ENCODE assay signal across 13 mouse cellular contexts in genomic region chr11:98047745-98048144, GRCm38 (mm10). TPM values are rescaled to one million over a fixed set of nuclear protein-coding genes. Genes with fewer than 3 reads are reported as not detected.
DNase-seq lines count a peak whose midpoint lies in the region; ATAC-seq lines count a peak whose summit lies in the region.
"Had no signal": no experiment of that assay in that cellular context is flagged by ENCODE, and none has a peak within 500 bp of the region (broad histone marks: within the 10 kb centered on the region; RNA-seq: fewer than 3 reads in every experiment).

No protein-coding gene starts in this region.

- WGBS in limb, embryonic 13.5 days: 73% methylated on average over 4 of the region's 4 CpGs
- WGBS in limb, embryonic 10.5 days: 85% methylated on average over 4 of the region's 4 CpGs
- WGBS in forebrain, embryonic 16.5 days: 51% methylated on average over 4 of the region's 4 CpGs

- H3K9ac ChIP-seq in limb, embryonic 13.5 days: peak overlapping the region; percentile 0; the same call in 1 of the 2 replicates
- no peak overlapping the region for H3K9ac ChIP-seq in forebrain, embryonic 16.5 days (replicated peaks; ENCODE audit: low read depth, low read length)
- H3K9ac ChIP-seq: liver, embryonic 13.5 days; neural tube, embryonic 13.5 days had no signal

- H3K36me3 ChIP-seq in limb, embryonic 13.5 days: no peaks in the 10 kb centered on the region
- no peaks in the 10 kb centered on the region for H3K36me3 ChIP-seq in limb, embryonic 10.5 days
- no peaks in the 10 kb centered on the region for H3K36me3 ChIP-seq in forebrain, embryonic 16.5 days (ENCODE audit: control insufficient read depth, insufficient read depth)
- H3K36me3 ChIP-seq: liver, embryonic 13.5 days; neural tube, embryonic 13.5 days had no signal

- H3K4me3 ChIP-seq in limb, embryonic 13.5 days: no peak overlapping the region
- no peak overlapping the region for H3K4me3 ChIP-seq in limb, embryonic 10.5 days
- no peak overlapping the region for H3K4me3 ChIP-seq in forebrain, embryonic 16.5 days (replicated peaks; ENCODE audit: low read length)
- H3K4me3 ChIP-seq: liver, embryonic 13.5 days; neural tube, embryonic 13.5 days had no signal

- H3K4me2 ChIP-seq in limb, embryonic 13.5 days (replicated peaks): no peak overlapping the region
- no peak overlapping the region for H3K4me2 ChIP-seq in forebrain, embryonic 16.5 days (ENCODE audit: low read length)
- H3K4me2 ChIP-seq: liver, embryonic 13.5 days; neural tube, embryonic 13.5 days had no signal

- H3K27me3 ChIP-seq in limb, embryonic 13.5 days: peaks cover 54% of the 10 kb centered on the region
- peaks cover 62% of the 10 kb centered on the region for H3K27me3 ChIP-seq in limb, embryonic 10.5 days (ENCODE audit: low read depth, poor library complexity, severe bottlenecking)
- H3K27me3 ChIP-seq in forebrain, embryonic 16.5 days (replicated peaks; ENCODE audit: control insufficient read depth, insufficient read depth, low read length): peaks cover 26% of the 10 kb centered on the region

- peak; percentile 71 for DNase-seq in gastrocnemius, postnatal 14 days
- DNase-seq in gastrocnemius, adult 18-20 months (ENCODE audit: low spot score): no peak
- DNase-seq in limb, embryonic 10.5 days (ENCODE audit: low spot score): no peak
- peak; percentile 92 for DNase-seq in cerebellum, adult 11-12 months
- no peak for DNase-seq in lung, postnatal 36 days
- DNase-seq in kidney, postnatal 4 days: no peak
- DNase-seq: liver, embryonic 13.5 days had no signal

- intact Hi-C loops in gastrocnemius, postnatal 14 days (cut with DNase I; ENCODE audit: low total_unique reads): no loop called here

- H3K9me3 ChIP-seq in limb, embryonic 13.5 days: 0 out of 2 replicates have a peak, but pooled peaks cover 3% of the 10 kb centered on the region
- H3K9me3 ChIP-seq in limb, embryonic 10.5 days (replicated peaks): no peaks in the 10 kb centered on the region
- no peaks in the 10 kb centered on the region for H3K9me3 ChIP-seq in forebrain, embryonic 16.5 days (ENCODE audit: control insufficient read depth, low read length)
- H3K9me3 ChIP-seq: liver, embryonic 13.5 days; neural tube, embryonic 13.5 days had no signal

- peaks cover 15% of the 10 kb centered on the region for H3K4me1 ChIP-seq in limb, embryonic 13.5 days
- peaks cover 30% of the 10 kb centered on the region for H3K4me1 ChIP-seq in limb, embryonic 10.5 days
- peaks cover 26% of the 10 kb centered on the region for H3K4me1 ChIP-seq in forebrain, embryonic 16.5 days (replicated peaks; ENCODE audit: control insufficient read depth, insufficient read depth, low read length)

- no peak overlapping the region for H3K27ac ChIP-seq in limb, embryonic 13.5 days
- no peak overlapping the region; the same call in 1 of the 2 replicates for H3K27ac ChIP-seq in limb, embryonic 10.5 days
- peak overlapping the region; percentile 8; the same call in 1 of the 2 replicates for H3K27ac ChIP-seq in forebrain, embryonic 16.5 days (ENCODE audit: low read length)
- H3K27ac ChIP-seq: liver, embryonic 13.5 days; neural tube, embryonic 13.5 days had no signal

- no peak for ATAC-seq in limb, embryonic 13.5 days (ENCODE audit: low FRiP score, low read depth)
- ATAC-seq in forebrain, embryonic 16.5 days: peak; percentile 79
- ATAC-seq: CD4-positive, CD25-positive, alpha-beta regulatory T cell, adult 4 months; inflammation-experienced regulatory T-cells, adult 6 months had no signal

RNA-seq across cellular contexts. Expression of gene Stac2, which starts 5.5 kb away (rescaled TPM):
- under 1 TPM; 0.07 to 0.29 TPM for total RNA-seq in gastrocnemius, postnatal 14 days (2021)
- total RNA-seq in gastrocnemius, adult 18-20 months (2021): under 1 TPM; 0.14 to 0.16 TPM
- polyA plus RNA-seq in limb, embryonic 13.5 days (2015; fragmentation: Nextera tagmentation; extraction: Ambion mirVana): 0.74 and 1.1 TPM in 2 replicates
- 0.28 and 0.56 TPM in 2 replicates for polyA plus RNA-seq in limb, embryonic 10.5 days (2016; fragmentation: Nextera tagmentation; extraction: Ambion mirVana)
- 3.4 and 5.4 TPM in 2 replicates for polyA plus RNA-seq in forebrain, embryonic 16.5 days (2015; fragmentation: Nextera tagmentation; extraction: Ambion mirVana)
- total RNA-seq: megakaryocyte progenitor cell, adult 5-6 weeks had no signal
- polyA plus RNA-seq: CD4-positive, CD25-positive, alpha-beta regulatory T cell, adult 4 months had no signal

RNA-seq across cellular contexts. Expression of gene Rpl19, which starts 21.2 kb away (rescaled TPM):
- total RNA-seq in gastrocnemius, postnatal 14 days (2021): 100 to 1,000 TPM; 628 to 686 TPM
- total RNA-seq in gastrocnemius, adult 18-20 months (2021): 100 to 1,000 TPM; 457 to 462 TPM
- 1,012 and 1,039 TPM in 2 replicates for polyA plus RNA-seq in limb, embryonic 13.5 days (2015; fragmentation: Nextera tagmentation; extraction: Ambion mirVana)
- polyA plus RNA-seq in limb, embryonic 10.5 days (2016; fragmentation: Nextera tagmentation; extraction: Ambion mirVana): 1,186 and 1,476 TPM in 2 replicates
- 652 and 659 TPM in 2 replicates for polyA plus RNA-seq in forebrain, embryonic 16.5 days (2015; fragmentation: Nextera tagmentation; extraction: Ambion mirVana)

RNA-seq across cellular contexts. Expression of gene Cacnb1, which starts 24.9 kb away (rescaled TPM):
- 100 to 1,000 TPM; 281 to 311 TPM for total RNA-seq in gastrocnemius, postnatal 14 days (2021)
- total RNA-seq in gastrocnemius, adult 18-20 months (2021): 100 to 1,000 TPM; 167 to 198 TPM
- 20.0 and 20.7 TPM in 2 replicates for polyA plus RNA-seq in limb, embryonic 13.5 days (2015; fragmentation: Nextera tagmentation; extraction: Ambion mirVana)
- polyA plus RNA-seq in limb, embryonic 10.5 days (2016; fragmentation: Nextera tagmentation; extraction: Ambion mirVana): 3.4 and 6.5 TPM in 2 replicates
- 39.0 and 52.1 TPM in 2 replicates for polyA plus RNA-seq in forebrain, embryonic 16.5 days (2015; fragmentation: Nextera tagmentation; extraction: Ambion mirVana)

RNA-seq across cellular contexts. Expression of gene Arl5c, which starts 51.8 kb away (rescaled TPM):
- under 1 TPM; 0.64 to 0.75 TPM for total RNA-seq in gastrocnemius, postnatal 14 days (2021)
- under 1 TPM in 1 of 2 experiments, not detected in 1; 0.26 TPM for total RNA-seq in gastrocnemius, adult 18-20 months (2021)
- polyA plus RNA-seq in limb, embryonic 13.5 days (2015; fragmentation: Nextera tagmentation; extraction: Ambion mirVana): 7.0 and 8.8 TPM in 2 replicates
- 12.4 and 17.8 TPM in 2 replicates for polyA plus RNA-seq in limb, embryonic 10.5 days (2016; fragmentation: Nextera tagmentation; extraction: Ambion mirVana)
- polyA plus RNA-seq in forebrain, embryonic 16.5 days (2015; fragmentation: Nextera tagmentation; extraction: Ambion mirVana): 4.6 and 6.4 TPM in 2 replicates

Comparison
In these comparisons a context has a peak if more than half of its experiments do, and no peak if none do; other contexts are left out.
1. DNase-seq: peak in gastrocnemius, postnatal 14 days (single experiment) and cerebellum, adult 11-12 months (single experiment); none in gastrocnemius, adult 18-20 months (single experiment), limb, embryonic 10.5 days (single experiment), lung, postnatal 36 days (single experiment) and kidney, postnatal 4 days (0 of 2).